7 mouse cellular contexts compared by ENCODE assay signal in the genomic region with DNA sequence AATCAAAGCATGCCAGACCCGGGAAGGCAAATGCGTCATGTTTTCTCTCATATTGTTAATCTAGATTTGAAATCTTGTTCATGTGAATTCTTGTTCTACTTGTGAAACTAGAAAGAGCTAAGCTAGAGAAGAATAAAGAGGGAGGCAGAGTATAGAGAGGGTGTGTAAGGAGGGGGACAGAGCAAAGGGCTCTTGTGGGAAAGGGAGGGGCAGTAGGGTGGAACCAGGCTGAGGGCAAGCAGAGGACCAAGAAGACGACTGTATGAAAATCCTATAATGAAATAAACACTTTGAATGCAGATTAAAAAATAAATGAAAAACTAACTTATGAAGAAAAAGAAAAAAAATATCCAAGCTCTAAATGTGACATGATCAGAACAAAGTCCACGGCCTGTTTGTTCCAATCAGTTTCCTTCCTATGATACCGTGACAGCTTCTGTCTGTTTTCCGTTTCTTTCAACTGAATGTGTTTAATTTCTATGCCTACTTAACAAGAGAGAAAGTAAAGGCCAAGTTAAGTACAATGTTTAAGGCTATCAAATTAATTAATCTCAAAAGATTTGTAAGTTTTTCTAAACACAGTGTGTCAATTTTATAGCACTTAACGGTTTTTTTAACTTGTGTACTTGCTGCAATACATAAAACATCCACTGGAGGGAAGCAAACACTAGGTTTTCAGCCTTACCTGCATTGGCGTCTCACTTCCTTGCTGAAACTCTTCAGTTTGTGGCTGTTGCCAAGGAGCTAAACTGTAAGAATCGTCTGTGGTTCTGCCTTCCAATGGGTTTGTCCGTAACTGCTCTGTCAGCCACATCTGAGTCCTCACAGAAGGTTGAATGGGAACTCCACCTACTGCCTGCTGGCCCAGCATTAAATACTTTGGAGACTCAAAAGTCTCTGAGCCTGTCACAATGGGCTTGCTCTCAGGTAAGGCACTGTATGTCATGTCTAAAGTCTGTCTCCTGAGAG. TPM values are rescaled to one million over a fixed set of nuclear protein-coding genes. Genes with fewer than 3 reads are reported as not detected.
DNase-seq lines count a peak whose midpoint lies in the region; ATAC-seq and TF ChIP-seq lines count a peak whose summit lies in the region.

No protein-coding gene starts in this region.

- TF ChIP-seq EP300 in ES-Bruce4 (IDR thresholded peaks at IDR 0.05; ENCODE audit: insufficient read depth, low read depth, low read length): no peak

- TF ChIP-seq CTCF in ES-Bruce4 (IDR thresholded peaks at IDR 0.05; ENCODE audit: low read depth, low read length): peak; percentile 8

- no peaks in the 10 kb centered on the region for H3K36me3 ChIP-seq in ES-Bruce4 (ENCODE audit: control insufficient read depth, insufficient read depth, low read length, poor library complexity, severe bottlenecking)
- no peaks in the 10 kb centered on the region for H3K36me3 ChIP-seq in hindbrain, embryonic 11.5 days (ENCODE audit: control insufficient read depth, insufficient read depth, low read length)

- H3K4me3 ChIP-seq in ES-Bruce4 (ENCODE audit: low read depth, low read length): no peak overlapping the region
- no peak overlapping the region for H3K4me3 ChIP-seq in hindbrain, embryonic 11.5 days (ENCODE audit: low read depth, low read length)

- H3K4me1 ChIP-seq in ES-Bruce4 (ENCODE audit: control insufficient read depth, insufficient read depth, low read length): no peaks in the 10 kb centered on the region
- no peaks in the 10 kb centered on the region for H3K4me1 ChIP-seq in hindbrain, embryonic 11.5 days (replicated peaks; ENCODE audit: control insufficient read depth, insufficient read depth, low read length)

- no peak overlapping the region for H3K9ac ChIP-seq in ES-Bruce4 (ENCODE audit: low read depth, poor library complexity, severe bottlenecking)
- H3K9ac ChIP-seq in hindbrain, embryonic 11.5 days (ENCODE audit: low read depth, low read length): no peak overlapping the region

- H3K9me3 ChIP-seq in ES-Bruce4 (replicated peaks; ENCODE audit: control insufficient read depth, insufficient read depth, low read length, poor library complexity, severe bottlenecking): no peaks in the 10 kb centered on the region
- H3K9me3 ChIP-seq in hindbrain, embryonic 11.5 days (ENCODE audit: control insufficient read depth, low read length): no peaks in the 10 kb centered on the region

- no peak overlapping the region for H3K27ac ChIP-seq in ES-Bruce4 (ENCODE audit: insufficient read depth, low read length)
- no peak overlapping the region for H3K27ac ChIP-seq in hindbrain, embryonic 11.5 days (ENCODE audit: low read depth, low read length)

- no peaks in the 10 kb centered on the region for H3K27me3 ChIP-seq in ES-Bruce4 (ENCODE audit: control insufficient read depth, insufficient read depth, low read length, poor library complexity, severe bottlenecking)
- H3K27me3 ChIP-seq in hindbrain, embryonic 11.5 days (ENCODE audit: control insufficient read depth, insufficient read depth, low read length): no peaks in the 10 kb centered on the region

- WGBS in hindbrain, embryonic 11.5 days: 64% methylated on average over 10 of the region's 10 CpGs

- peak; percentile 65; the same call in 1 of the 2 replicates for ATAC-seq in hindbrain, embryonic 11.5 days (ENCODE audit: low FRiP score)
- ATAC-seq in megakaryocyte, adult 5-6 weeks (ENCODE audit: poor library complexity, severe bottlenecking): peak; percentile 87

- DNase-seq in ZHBTc4 (ENCODE audit: low read depth, low spot score): peak; percentile 80
- DNase-seq in embryo, embryonic 11 days: peak; percentile 78
- peak; percentile 80 for DNase-seq in hindbrain, embryonic 11.5 days (ENCODE audit: low spot score)
- peak; percentile 22 to 52 for DNase-seq in layer of hippocampus, adult 8-10 months (ENCODE audit: low spot score in 2 of 2)
- peak; percentile 6 for DNase-seq in right cerebral cortex, postnatal 14 days

- no peak overlapping the region for H3K4me2 ChIP-seq in hindbrain, embryonic 11.5 days (replicated peaks; ENCODE audit: low read depth, low read length)

- TF ChIP-seq POLR2A in ES-Bruce4 (IDR thresholded peaks at IDR 0.05; ENCODE audit: insufficient read depth, low read length): no peak

RNA-seq across cellular contexts. Expression of a gene that starts 10.6 kb away (rescaled TPM):
- not detected in 2 replicates for polyA plus RNA-seq in ES-Bruce4 (2011; ENCODE audit: insufficient read depth, insufficient read length, low read depth, missing spikeins)
- 1.5 and 1.7 TPM in 2 replicates for polyA plus RNA-seq in hindbrain, embryonic 11.5 days (2014; fragmentation: Nextera tagmentation; extraction: Ambion mirVana)
- total RNA-seq in layer of hippocampus, adult 8-10 months (2022): 1 to 10 TPM in 3 of 4 experiments, under 1 TPM in 1; 0.87 to 2.3 (median 1.2) TPM
- total RNA-seq in megakaryocyte, adult 5-6 weeks (2015): not detected in 2 replicates
- total RNA-seq in megakaryocyte, adult 5-6 weeks (2017): 0.08 TPM in 1 of 2 replicates, not detected in the other

RNA-seq across cellular contexts. Expression of a gene that starts 31.7 kb away (rescaled TPM):
- polyA plus RNA-seq in ES-Bruce4 (2011; ENCODE audit: insufficient read depth, insufficient read length, low read depth, missing spikeins): 5.0 and 5.8 TPM in 2 replicates
- 5.8 and 13.0 TPM in 2 replicates for polyA plus RNA-seq in hindbrain, embryonic 11.5 days (2014; fragmentation: Nextera tagmentation; extraction: Ambion mirVana)
- 10 to 100 TPM; 22.7 to 24.3 (median 23.8) TPM for total RNA-seq in layer of hippocampus, adult 8-10 months (2022)
- total RNA-seq in megakaryocyte, adult 5-6 weeks (2015): 24.1 and 24.6 TPM in 2 replicates
- total RNA-seq in megakaryocyte, adult 5-6 weeks (2017): 32.9 and 33.4 TPM in 2 replicates

Comparison
In these comparisons a context has a peak if more than half of its experiments do, and no peak if none do; other contexts are left out.
1. DNase-seq: peak in every context shown above with its lines; median percentile 80 in ZHBTc4; 80 in hindbrain, embryonic 11.5 days; 78 in embryo, embryonic 11 days; 37 in layer of hippocampus, adult 8-10 months; 6 in right cerebral cortex, postnatal 14 days.